Mouse (Mus musculus) NIH3T3 (cell line): ENCODE measurements around the gene Rftn1.

ENCODE experiments used
- DNase-seq: peaks from one replicate; pipeline ENCODE4 v3.0.0-alpha.2; 2012; ENCODE audit warnings: low read depth

Rftn1 gene

GRCm38 (mm10) chr17:50093356-50093755 is 97.1 kb downstream of the Rftn1 start:
- no peak for DNase-seq

- DNase-seq: no peak
Measured at GRCm38 (mm10) chr17:50092848-50093247, 97.6 kb downstream of the Rftn1 start.

GRCm38 (mm10) chr17:50091829-50092228 is 98.6 kb downstream of the Rftn1 start:
- DNase-seq: no peak

GRCm38 (mm10) chr17:50089725-50090124 is 100.7 kb downstream of the Rftn1 start:
- DNase-seq: no peak

- DNase-seq: no peak
Measured at GRCm38 (mm10) chr17:50088054-50088453, 102.4 kb downstream of the Rftn1 start.

- no peak for DNase-seq
Measured at GRCm38 (mm10) chr17:50086887-50087286, 103.6 kb downstream of the Rftn1 start.

- DNase-seq: no peak
Measured at GRCm38 (mm10) chr17:50084721-50085120, 105.8 kb downstream of the Rftn1 start.

GRCm38 (mm10) chr17:50083937-50084336 is 106.5 kb downstream of the Rftn1 start:
- no peak for DNase-seq

- no peak for DNase-seq
Measured at GRCm38 (mm10) chr17:50082947-50083346, 107.5 kb downstream of the Rftn1 start.

- no peak for DNase-seq
Measured at GRCm38 (mm10) chr17:50081647-50082046, 108.8 kb downstream of the Rftn1 start.

GRCm38 (mm10) chr17:50080991-50081390 is 109.5 kb downstream of the Rftn1 start:
- no peak for DNase-seq

GRCm38 (mm10) chr17:50078749-50079148 is 111.7 kb downstream of the Rftn1 start:
- DNase-seq: no peak

GRCm38 (mm10) chr17:50072982-50073965 is 117.2 kb downstream of the Rftn1 start:
- DNase-seq: no peak

GRCm38 (mm10) chr17:50071602-50071988 is 118.9 kb downstream of the Rftn1 start:
- no peak for DNase-seq

- DNase-seq: no peak
Measured at GRCm38 (mm10) chr17:50070822-50071601, 119.5 kb downstream of the Rftn1 start.

- no peak for DNase-seq
Measured at GRCm38 (mm10) chr17:50069897-50070636, 120.4 kb downstream of the Rftn1 start.

GRCm38 (mm10) chr17:50069205-50069604 is 121.3 kb downstream of the Rftn1 start:
- no peak for DNase-seq

- no peak for DNase-seq
Measured at GRCm38 (mm10) chr17:50068681-50069138, 121.8 kb downstream of the Rftn1 start.

GRCm38 (mm10) chr17:50067774-50068680 is 122.4 kb downstream of the Rftn1 start:
- no peak for DNase-seq

GRCm38 (mm10) chr17:50066822-50067713 is 123.4 kb downstream of the Rftn1 start:
- no peak for DNase-seq
